Mouse (Mus musculus) heart, postnatal 0 days (tissue): ENCODE measurements around the gene Upk1b. TPM values are rescaled to one million over a fixed set of nuclear protein-coding genes. Genes with fewer than 3 reads are reported as not detected.

Experiments
- ATAC-seq: fragments of 200-750 bp; cut with Nextera tagmentation; 2 replicates; pipeline ENCODE4 v1.8.0; 2017; ENCODE audit warnings: low read depth, moderate number of reproducible peaks, moderate library complexity; ENCODE audit not compliant: insufficient read depth
- DNase-seq: peaks from one replicate; pipeline ENCODE4 v3.0.0-alpha.2; 2016; ENCODE audit warnings: low spot score
- H3K27ac ChIP-seq: fragments of 300-500 bp; sonication (generic); 2 replicates; pipeline ENCODE4 v1.5.1; 2014; ENCODE audit warnings: low read depth, mild to moderate bottlenecking
- H3K27me3 ChIP-seq: fragments of 300-500 bp; sonication (generic); 2 replicates; pipeline ENCODE4 v1.6.1; 2014; ENCODE audit warnings: low read length, mixed read lengths; ENCODE audit not compliant: control insufficient read depth, insufficient read depth
- H3K36me3 ChIP-seq: fragments of 300-500 bp; sonication (generic); replicated peaks from 2 replicates; pipeline ENCODE4 v1.6.1; 2014; ENCODE audit warnings: low read length, mixed read lengths; ENCODE audit not compliant: control insufficient read depth, insufficient read depth
- H3K4me1 ChIP-seq: fragments of 300-500 bp; sonication (generic); 2 replicates; pipeline ENCODE4 v1.6.1; 2014; ENCODE audit warnings: antibody characterized with exemption; ENCODE audit not compliant: control insufficient read depth, insufficient read depth
- H3K4me2 ChIP-seq: fragments of 300-500 bp; sonication (generic); 2 replicates; pipeline ENCODE4 v1.6.1; 2014; ENCODE audit warnings: low read depth, mild to moderate bottlenecking, low read length, moderate library complexity
- H3K4me3 ChIP-seq: fragments of 300-500 bp; sonication (generic); 2 replicates; pipeline ENCODE4 v1.5.1; 2014; ENCODE audit warnings: low read depth, low read length
- H3K9ac ChIP-seq: fragments of 300-500 bp; sonication (generic); replicated peaks from 2 replicates; pipeline ENCODE4 v1.6.1; 2014; ENCODE audit warnings: low read depth, low read length, mixed read lengths
- H3K9me3 ChIP-seq: fragments of 300-500 bp; sonication (generic); replicated peaks from 2 replicates; pipeline ENCODE4 v1.6.1; 2016; ENCODE audit warnings: low read length; ENCODE audit not compliant: control insufficient read depth
- CTCF ChIP-seq: IDR thresholded peaks from 2 replicates; pipeline ENCODE4 v1.5.1; 2016; ENCODE audit warnings: antibody characterized with exemption, control low read depth, low read depth
- EP300 ChIP-seq: IDR thresholded peaks from 2 replicates; pipeline ENCODE4 v1.6.1; 2016; ENCODE audit warnings: antibody characterized with exemption, low read depth
- WGBS: fragments of 180-500 bp; shearing (Covaris S2); extraction: QIAGEN DNeasy Blood & Tissue Kit; methylation state at CpG from one replicate; pipeline ENCODE4 v1.1.7; 2014; 5-methylcytosine and 5-hydroxymethylcytosine counted together
- polyA plus RNA-seq: library from polyadenylated mRNA; unstranded; fragments of >200 nt; fragmentation: Nextera tagmentation; extraction: Ambion mirVana; gene quantifications from 2 replicates; pipeline ENCODE4 v1.2.1, GENCODE M21; 2015
- total RNA-seq: library from RNA; depleted of rRNA; stranded (reverse); fragments of >200 nt; gene quantifications from 2 replicates; pipeline ENCODE4 v1.2.3, GENCODE M21; 2014; ENCODE audit warnings: low replicate concordance

Gene Upk1b
- total and polyA plus RNA-seq, 2 experiments from 2014 or later: 13.9 to 75.5 TPM

- no peak overlapping the region for H3K9ac ChIP-seq
- ATAC-seq: no peak
- no peaks in the 10 kb centered on the region for H3K27me3 ChIP-seq
- no peak for TF ChIP-seq EP300
- no peak for TF ChIP-seq CTCF
- H3K9me3 ChIP-seq: no peaks in the 10 kb centered on the region
- H3K36me3 ChIP-seq: peaks cover 28% of the 10 kb centered on the region
- H3K4me3 ChIP-seq: no peak overlapping the region
- no peak for DNase-seq
- 56% methylated on average over 5 of the region's 5 CpGs for WGBS
- H3K27ac ChIP-seq: no peak overlapping the region
- no peak overlapping the region for H3K4me2 ChIP-seq
- H3K4me1 ChIP-seq: peaks cover 10% of the 10 kb centered on the region; the same call in 1 of the 2 replicates
Measured at GRCm38 (mm10) chr16:38761972-38762371, 38.2 kb downstream of the Upk1b start.

GRCm38 (mm10) chr16:38760834-38761375, 39.2 kb downstream of the Upk1b start:
- ATAC-seq: no peak
- Histone ChIP-seq H3K4me1 (peaks cover 15% of the 10 kb centered on the region; the same call in 1 of the 2 replicates), H3K27ac (no peak overlapping the region), H3K4me2 (no peak overlapping the region), H3K9ac (no peak overlapping the region), H3K36me3 (peaks cover 21% of the 10 kb centered on the region; the same call in 1 of the 2 replicates), H3K27me3 (no peaks in the 10 kb centered on the region), H3K4me3 (no peak overlapping the region), H3K9me3 (no peaks in the 10 kb centered on the region)
- TF ChIP-seq CTCF (no peak), EP300 (no peak)
- WGBS: 79% methylated on average over 6 of the region's 6 CpGs
- DNase-seq: no peak

- TF ChIP-seq EP300: no peak
- no peak for TF ChIP-seq CTCF
- ATAC-seq: no peak
- H3K4me1 ChIP-seq: peaks cover 15% of the 10 kb centered on the region; the same call in 1 of the 2 replicates
- no peak for DNase-seq
- no peaks in the 10 kb centered on the region for H3K27me3 ChIP-seq
- no peak overlapping the region for H3K9ac ChIP-seq
- H3K36me3 ChIP-seq: peaks cover 18% of the 10 kb centered on the region; the same call in 1 of the 2 replicates
- no peak overlapping the region for H3K4me2 ChIP-seq
- no peak overlapping the region for H3K4me3 ChIP-seq
- no peak overlapping the region for H3K27ac ChIP-seq
- no peaks in the 10 kb centered on the region for H3K9me3 ChIP-seq
- 90% methylated on average over 5 of the region's 5 CpGs for WGBS
Measured at GRCm38 (mm10) chr16:38760239-38760638, 39.9 kb downstream of the Upk1b start.

GRCm38 (mm10) chr16:38758104-38758861, 41.8 kb downstream of the Upk1b start:
- WGBS: 63% methylated on average over 12 of the region's 12 CpGs

GRCm38 (mm10) chr16:38757626-38758025, 42.5 kb downstream of the Upk1b start:
- H3K4me1 ChIP-seq: peaks cover 15% of the 10 kb centered on the region; the same call in 1 of the 2 replicates
- H3K27ac ChIP-seq: peak overlapping the region; percentile 48
- H3K9me3 ChIP-seq: no peaks in the 10 kb centered on the region
- H3K36me3 ChIP-seq: peaks cover 18% of the 10 kb centered on the region; the same call in 1 of the 2 replicates
- 92% methylated on average over 19 of the region's 19 CpGs for WGBS
- H3K9ac ChIP-seq: no peak overlapping the region
- no peak for DNase-seq
- ATAC-seq: no peak
- H3K4me3 ChIP-seq: no peak overlapping the region
- no peaks in the 10 kb centered on the region for H3K27me3 ChIP-seq
- no peak for TF ChIP-seq EP300
- TF ChIP-seq CTCF: no peak
- H3K4me2 ChIP-seq: no peak overlapping the region

More at GRCm38 (mm10) chr16:38758104-38758861, 41.8 kb downstream of the Upk1b start:
- Histone ChIP-seq H3K9ac (no peak overlapping the region), H3K4me2 (no peak overlapping the region), H3K9me3 (no peaks in the 10 kb centered on the region), H3K27ac (peak overlapping the region; percentile 57), H3K36me3 (peaks cover 18% of the 10 kb centered on the region; the same call in 1 of the 2 replicates), H3K4me1 (peaks cover 15% of the 10 kb centered on the region; the same call in 1 of the 2 replicates), H3K4me3 (no peak overlapping the region), H3K27me3 (no peaks in the 10 kb centered on the region)
- no peak for TF ChIP-seq EP300
- TF ChIP-seq CTCF: no peak
- DNase-seq (no peak), ATAC-seq (peak; percentile 56)
